Mouse (Mus musculus): Measurements from ENCODE around the gene Lpin2. TPM values are rescaled to one million over a fixed set of nuclear protein-coding genes. Genes with fewer than 3 reads are reported as not detected.
A peak's percentile ranks its signal among the peaks of the same experiment; 100 is the strongest.

Lpin2 gene
- total RNA-seq, 1 experiment from 2014 or later = 84.4 TPM

GRCm38 (mm10) chr17:71193485-71193884 lies 11.1 kb downstream of the Lpin2 start:
- no peak for ATAC-seq (replicated peaks; ENCODE audit: insufficient number of reproducible peaks, low FRiP score, low TSS enrichment, poor library complexity, severe bottlenecking)

GRCm38 (mm10) chr17:71194906-71195632 lies 12.7 kb downstream of the Lpin2 start:
- no peak for ATAC-seq (replicated peaks; ENCODE audit: insufficient number of reproducible peaks, low FRiP score, low TSS enrichment, poor library complexity, severe bottlenecking)

- peak; percentile 63 for ATAC-seq (replicated peaks; ENCODE audit: insufficient number of reproducible peaks, low FRiP score, low TSS enrichment, poor library complexity, severe bottlenecking)
These were observed 13.5 kb downstream of the Lpin2 start for GRCm38 (mm10) chr17:71195633-71196391.

- ATAC-seq (replicated peaks; ENCODE audit: insufficient number of reproducible peaks, low FRiP score, low TSS enrichment, poor library complexity, severe bottlenecking) = no peak
These were observed 14.1 kb downstream of the Lpin2 start for GRCm38 (mm10) chr17:71196415-71196814.

GRCm38 (mm10) chr17:71199346-71199745 lies 17.0 kb downstream of the Lpin2 start:
- no peak for ATAC-seq (replicated peaks; ENCODE audit: insufficient number of reproducible peaks, low FRiP score, low TSS enrichment, poor library complexity, severe bottlenecking)

GRCm38 (mm10) chr17:71202136-71202535 lies 19.8 kb downstream of the Lpin2 start:
- no peak for ATAC-seq (replicated peaks; ENCODE audit: insufficient number of reproducible peaks, low FRiP score, low TSS enrichment, poor library complexity, severe bottlenecking)

GRCm38 (mm10) chr17:71203998-71204808 lies 21.8 kb downstream of the Lpin2 start:
- ATAC-seq (replicated peaks; ENCODE audit: insufficient number of reproducible peaks, low FRiP score, low TSS enrichment, poor library complexity, severe bottlenecking) = no peak

GRCm38 (mm10) chr17:71204809-71205091 lies 22.4 kb downstream of the Lpin2 start:
- ATAC-seq (replicated peaks; ENCODE audit: insufficient number of reproducible peaks, low FRiP score, low TSS enrichment, poor library complexity, severe bottlenecking) = no peak

- no peak for ATAC-seq (replicated peaks; ENCODE audit: insufficient number of reproducible peaks, low FRiP score, low TSS enrichment, poor library complexity, severe bottlenecking)
These were observed 24.0 kb downstream of the Lpin2 start for GRCm38 (mm10) chr17:71206136-71206893.

GRCm38 (mm10) chr17:71207268-71207667 lies 24.9 kb downstream of the Lpin2 start:
- ATAC-seq (replicated peaks; ENCODE audit: insufficient number of reproducible peaks, low FRiP score, low TSS enrichment, poor library complexity, severe bottlenecking) = no peak

- ATAC-seq (replicated peaks; ENCODE audit: insufficient number of reproducible peaks, low FRiP score, low TSS enrichment, poor library complexity, severe bottlenecking) = no peak
These were observed 26.0 kb downstream of the Lpin2 start for GRCm38 (mm10) chr17:71208376-71208775.

- no peak for ATAC-seq (replicated peaks; ENCODE audit: insufficient number of reproducible peaks, low FRiP score, low TSS enrichment, poor library complexity, severe bottlenecking)
These were observed 26.6 kb downstream of the Lpin2 start for GRCm38 (mm10) chr17:71208921-71209320.

- ATAC-seq (replicated peaks; ENCODE audit: insufficient number of reproducible peaks, low FRiP score, low TSS enrichment, poor library complexity, severe bottlenecking) = no peak
These were observed 27.6 kb downstream of the Lpin2 start for GRCm38 (mm10) chr17:71209936-71210335.

- no peak for ATAC-seq (replicated peaks; ENCODE audit: insufficient number of reproducible peaks, low FRiP score, low TSS enrichment, poor library complexity, severe bottlenecking)
These were observed 29.7 kb downstream of the Lpin2 start for GRCm38 (mm10) chr17:71211962-71212646.

GRCm38 (mm10) chr17:71213666-71214065 lies 31.3 kb downstream of the Lpin2 start:
- no peak for ATAC-seq (replicated peaks; ENCODE audit: insufficient number of reproducible peaks, low FRiP score, low TSS enrichment, poor library complexity, severe bottlenecking)

GRCm38 (mm10) chr17:71214514-71215240 lies 32.3 kb downstream of the Lpin2 start:
- peak; percentile 49 for ATAC-seq (replicated peaks; ENCODE audit: insufficient number of reproducible peaks, low FRiP score, low TSS enrichment, poor library complexity, severe bottlenecking)

- ATAC-seq (replicated peaks; ENCODE audit: insufficient number of reproducible peaks, low FRiP score, low TSS enrichment, poor library complexity, severe bottlenecking) = no peak
These were observed 33.0 kb downstream of the Lpin2 start for GRCm38 (mm10) chr17:71215241-71215839.
